Mouse (Mus musculus): ENCODE data around the gene Rgs7bp.

DNA sequence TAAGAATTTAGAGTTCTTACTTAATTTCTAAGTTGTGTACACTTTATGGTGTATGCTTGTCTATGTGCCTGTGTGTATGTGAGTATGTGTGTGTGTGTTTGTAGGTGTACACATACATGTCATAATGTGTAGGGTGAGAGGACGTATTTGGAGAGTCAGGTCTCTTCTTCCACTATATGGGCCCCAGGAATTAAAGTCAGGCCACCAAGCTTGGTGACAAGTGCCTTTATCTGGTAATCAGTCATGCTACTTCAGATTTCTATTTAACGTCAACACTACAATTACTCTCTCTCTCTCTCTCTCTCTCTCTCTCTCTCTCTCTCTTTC is 51.9 kb downstream of the Rgs7bp start:
- TF ChIP-seq POLR2A (IDR thresholded peaks at IDR 0.05; ENCODE audit: insufficient read length, low read depth) (no peak), USF1 (IDR thresholded peaks at IDR 0.05; ENCODE audit: low read depth) (no peak), CEBPB (IDR thresholded peaks at IDR 0.05; ENCODE audit: insufficient read depth, poor library complexity, severe bottlenecking) (no peak), TCF12 (IDR thresholded peaks at IDR 0.05; ENCODE audit: insufficient read depth, poor library complexity, severe bottlenecking) (no peak), E2F4 (IDR thresholded peaks at IDR 0.05; ENCODE audit: insufficient read depth) (no peak), POLR2AphosphoS2 (IDR thresholded peaks at IDR 0.05; ENCODE audit: insufficient read length, low read depth) (no peak), TCF3 (IDR thresholded peaks at IDR 0.05; ENCODE audit: insufficient read length, low read depth) (no peak)
